Mouse (Mus musculus) lung, adult 2 months (tissue): ENCODE data around the gene Cdkl1. TPM values are rescaled to one million over a fixed set of nuclear protein-coding genes. Genes with fewer than 3 reads are reported as not detected.

Source experiments
- DNase-seq: peaks from one replicate; pipeline ENCODE4 v3.0.0; 2022
- H3K4me1 ChIP-seq: fragments of 200-500 bp; 2 replicates; pipeline ENCODE4 v1.6.1; 2011; ENCODE audit warnings: low read length; ENCODE audit not compliant: control insufficient read depth, insufficient read depth
- H3K4me3 ChIP-seq: fragments of 200-500 bp; replicated peaks from 2 replicates; pipeline ENCODE3; 2011; ENCODE audit warnings: low read depth, mild to moderate bottlenecking, control low read depth, low read length; ENCODE audit errors: extremely low read depth
- CTCF ChIP-seq: fragments of 200-500 bp; IDR thresholded peaks from 2 replicates; pipeline ENCODE4 v1.5.1; 2011; ENCODE audit warnings: mild to moderate bottlenecking, low read length, control low read depth; ENCODE audit not compliant: insufficient read depth
- POLR2A ChIP-seq: fragments of 200-500 bp; IDR thresholded peaks from 2 replicates; pipeline ENCODE4 v1.6.1; 2011; ENCODE audit warnings: low read depth, mild to moderate bottlenecking, control low read depth, low read length, borderline replicate concordance; ENCODE audit errors: extremely low read depth
- WGBS: fragments of 180-500 bp; shearing (Covaris S2); methylation state at CpG from one replicate; pipeline ENCODE4 v1.1.7; 2018; 5-methylcytosine and 5-hydroxymethylcytosine counted together
- polyA plus RNA-seq: library from polyadenylated mRNA; depleted of rRNA; stranded (reverse); fragments of >200 nt; gene quantifications from 2 replicates; pipeline ENCODE4 v1.2.3, GENCODE M21; 2012

Gene Cdkl1
- polyA plus RNA-seq, 1 experiment, result 1.8 TPM

DNA sequence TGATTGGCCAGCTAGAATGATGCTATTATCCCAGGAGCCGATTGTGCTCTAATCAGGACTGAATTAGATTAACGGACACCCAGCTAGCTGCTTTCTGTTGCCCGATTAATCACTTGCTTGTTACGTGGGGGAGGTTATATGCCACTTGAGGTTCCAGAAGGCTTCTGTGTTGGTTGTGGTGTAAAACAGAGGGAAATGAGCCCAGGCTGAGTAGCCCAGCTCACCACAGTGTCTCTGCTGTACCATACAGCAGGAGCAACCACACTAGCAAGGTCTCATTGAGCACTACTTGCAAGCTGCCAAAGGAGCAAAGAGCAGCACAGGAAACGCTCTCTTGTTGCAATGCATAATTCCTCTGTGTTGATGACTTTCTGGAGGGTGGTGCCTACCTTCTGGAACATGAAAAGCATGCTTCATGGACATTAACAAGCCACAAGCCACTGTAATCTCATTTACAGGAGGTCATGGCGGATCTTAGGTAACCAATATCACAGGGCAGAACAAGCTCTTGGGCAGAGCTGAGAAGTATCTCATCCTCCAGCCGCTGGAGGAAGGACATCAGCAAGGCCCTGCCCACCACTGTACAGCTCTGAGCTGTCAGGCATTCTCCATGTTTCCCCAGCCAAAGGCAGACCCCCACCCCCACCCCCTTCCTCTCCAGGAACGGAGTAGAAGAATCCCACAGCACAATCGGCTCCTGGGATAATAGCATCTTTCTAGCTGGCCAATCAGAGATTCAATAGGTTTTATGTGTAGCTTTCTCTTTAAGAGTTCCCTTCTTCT, 23.4 kb downstream of the Cdkl1 start:
- no peaks in the 10 kb centered on the region for H3K4me1 ChIP-seq
- no peak for TF ChIP-seq CTCF
- no peak for TF ChIP-seq POLR2A
- 66% methylated on average over 9 of the region's 9 CpGs for WGBS
- H3K4me3 ChIP-seq, result no peak overlapping the region
- no peak for DNase-seq

DNA sequence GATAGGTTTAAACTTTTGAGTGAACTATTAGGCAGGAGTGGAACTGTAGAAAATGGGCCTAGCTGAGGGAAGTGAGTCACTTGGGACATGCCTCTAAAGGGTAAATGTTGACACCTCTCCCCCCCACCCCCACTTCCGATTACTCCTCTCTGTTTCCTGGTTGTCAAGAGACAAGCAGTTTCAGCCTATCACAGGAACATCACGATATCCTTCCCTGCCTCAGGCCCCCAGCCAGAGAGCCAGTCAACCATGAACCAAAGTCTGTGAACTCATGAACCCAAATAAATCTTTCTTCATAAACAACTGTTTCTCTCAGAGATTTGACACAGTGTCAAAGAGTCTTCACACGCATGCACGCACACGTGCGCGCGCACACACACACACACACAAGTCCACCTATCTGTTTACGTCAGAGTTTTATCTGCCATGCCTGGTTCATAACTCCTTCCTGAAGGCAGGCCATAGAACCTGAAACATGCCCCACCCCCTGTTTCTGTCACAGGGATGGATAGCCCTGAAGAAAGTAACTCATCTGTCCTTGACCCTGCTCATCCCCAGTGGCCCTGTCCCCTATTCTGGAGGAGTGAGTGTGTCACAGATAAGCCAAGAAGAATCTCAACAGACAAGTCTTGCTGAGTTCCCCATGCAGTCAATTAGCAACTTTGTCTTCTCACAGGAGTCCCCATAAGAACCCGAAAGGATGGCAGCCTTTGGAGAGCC, 24.7 kb downstream of the Cdkl1 start:
- TF ChIP-seq CTCF (no peak), POLR2A (no peak)
- no peak for DNase-seq
- 74% methylated on average over 10 of the region's 10 CpGs for WGBS
- Histone ChIP-seq H3K4me3 (no peak overlapping the region), H3K4me1 (no peaks in the 10 kb centered on the region)

DNA sequence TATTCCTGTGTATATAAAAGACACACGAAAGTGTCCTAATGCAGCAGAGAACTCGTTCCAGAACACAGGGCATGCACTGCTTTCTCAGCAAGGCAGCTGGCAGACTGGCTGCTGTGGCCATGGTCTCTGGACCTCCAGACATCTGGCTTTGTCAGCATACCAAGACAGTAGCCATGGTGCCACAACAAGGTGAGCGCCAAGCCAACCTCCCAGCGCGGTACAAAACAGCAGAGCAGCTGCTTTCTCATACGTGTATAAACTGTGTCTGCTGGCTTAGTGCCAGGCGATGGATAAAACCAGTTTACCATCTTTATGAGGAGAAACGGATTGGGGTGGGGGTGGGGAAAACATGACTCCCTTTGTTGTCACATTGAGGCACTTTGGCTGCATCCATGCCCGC, 25.5 kb downstream of the Cdkl1 start:
- 72% methylated on average over 9 of the region's 9 CpGs for WGBS
- TF ChIP-seq CTCF (no peak), POLR2A (no peak)
- DNase-seq, result no peak
- no peak overlapping the region for H3K4me3 ChIP-seq
- H3K4me1 ChIP-seq, result no peaks in the 10 kb centered on the region

DNA sequence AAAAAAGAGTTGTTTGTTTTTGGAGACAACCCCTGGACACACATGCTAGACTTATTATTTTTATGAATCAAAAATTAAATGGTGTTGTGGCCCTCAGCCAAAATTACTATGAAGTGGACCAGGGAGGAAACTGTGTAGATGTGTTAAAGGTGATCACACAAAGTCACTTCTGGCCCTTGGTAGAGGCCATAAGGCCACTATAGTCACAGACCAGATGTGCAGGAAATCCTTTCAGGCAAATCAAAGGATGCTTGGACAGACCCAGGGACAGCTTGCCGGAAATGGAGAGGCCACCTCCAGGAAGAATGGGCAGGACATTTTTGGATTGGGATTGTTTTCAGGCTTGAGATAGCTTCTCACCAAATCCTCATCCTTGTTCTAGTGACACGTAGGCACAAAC, 29.5 kb downstream of the Cdkl1 start:
- 57% methylated on average over 2 of the region's 2 CpGs for WGBS
- DNase-seq, result no peak
- peaks cover 3% of the 10 kb centered on the region for H3K4me1 ChIP-seq
- TF ChIP-seq POLR2A (no peak), CTCF (no peak)
- H3K4me3 ChIP-seq, result no peak overlapping the region

DNA sequence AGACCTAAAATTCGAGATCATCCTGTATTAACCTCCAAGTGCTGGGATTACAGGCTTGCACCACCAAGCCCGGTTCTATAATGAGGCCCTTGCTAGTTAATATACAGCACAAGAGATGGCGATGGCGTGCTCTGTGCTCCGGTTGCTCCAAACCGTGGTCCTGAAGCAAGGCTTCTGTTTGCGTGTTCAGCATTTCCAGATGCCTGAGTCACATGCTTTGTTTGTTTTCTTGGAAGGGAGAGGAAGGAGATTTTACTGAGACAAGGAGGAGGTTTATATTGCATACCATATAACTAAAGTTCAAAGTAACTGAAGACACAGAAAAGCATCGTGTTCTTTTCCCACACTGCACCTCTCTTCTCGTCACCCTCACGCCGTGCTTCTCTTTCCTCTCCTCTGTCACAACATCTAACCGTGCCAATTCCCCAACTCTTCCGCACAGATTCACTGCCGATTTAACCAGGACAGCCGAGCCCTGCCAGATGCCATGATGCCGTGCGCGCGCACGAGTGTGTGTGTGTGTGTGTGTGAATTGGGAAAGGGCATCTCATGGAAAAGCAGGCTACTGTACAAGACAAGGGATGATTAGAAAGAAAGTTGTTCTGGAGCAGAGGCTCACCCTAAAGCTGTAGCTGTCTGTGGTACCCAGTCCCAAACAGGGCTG, 30.2 kb downstream of the Cdkl1 start:
- H3K4me1 ChIP-seq, result peaks cover 3% of the 10 kb centered on the region
- no peak for DNase-seq
- 56% methylated on average over 20 of the region's 20 CpGs for WGBS
- TF ChIP-seq CTCF (no peak), POLR2A (no peak)
- no peak overlapping the region for H3K4me3 ChIP-seq

DNA sequence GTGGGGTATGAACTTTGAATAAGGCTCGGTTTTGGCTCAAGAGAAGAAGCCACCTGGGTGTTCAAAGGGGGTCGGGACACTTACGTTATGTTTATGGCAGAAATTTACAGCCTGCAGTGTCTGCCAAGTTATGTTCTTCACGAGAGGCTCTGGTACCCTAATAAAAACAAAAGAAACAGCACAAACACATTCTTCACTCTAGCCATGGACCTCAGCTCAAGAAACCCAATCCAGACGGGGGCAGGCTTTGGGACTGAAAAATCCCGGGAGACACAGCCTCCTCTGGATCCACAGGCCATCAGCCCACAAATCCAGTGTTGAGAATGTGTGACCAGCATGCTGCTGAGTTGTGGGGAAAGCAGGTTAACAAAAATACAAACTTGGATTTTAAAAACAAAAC, 31.1 kb downstream of the Cdkl1 start:
- no peak overlapping the region for H3K4me3 ChIP-seq
- 71% methylated on average over 6 of the region's 6 CpGs for WGBS
- peaks cover 3% of the 10 kb centered on the region for H3K4me1 ChIP-seq
- DNase-seq, result no peak
- no peak for TF ChIP-seq CTCF
- TF ChIP-seq POLR2A, result no peak

DNA sequence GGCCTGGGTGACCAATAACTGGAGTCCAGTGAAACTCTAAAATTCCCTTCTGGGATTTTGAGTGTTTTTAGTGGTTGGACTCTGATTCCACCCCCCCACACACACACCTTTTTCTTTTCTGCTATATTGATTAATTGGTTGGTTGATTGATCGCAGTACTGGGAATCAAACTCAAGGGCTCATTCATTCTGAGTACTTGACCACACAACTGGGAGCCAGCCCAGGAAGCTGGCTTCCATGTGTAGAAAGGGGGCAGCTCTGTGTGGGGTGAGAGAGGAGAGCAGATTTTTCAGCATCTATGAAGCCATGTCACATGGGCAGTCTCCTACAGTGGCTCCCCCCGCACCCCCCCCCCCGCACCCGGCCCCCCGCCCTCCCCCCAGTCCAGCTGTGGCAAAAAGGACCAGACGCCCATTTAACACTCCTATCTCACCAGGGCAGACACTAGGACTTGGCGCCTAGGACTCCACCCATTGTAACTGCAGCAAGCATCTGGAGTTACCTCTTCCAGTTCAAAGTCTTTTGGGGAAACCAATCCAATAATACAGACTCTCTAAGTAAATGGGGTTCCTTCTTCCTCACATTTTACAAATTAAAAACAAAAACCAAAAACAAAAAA, 31.7 kb downstream of the Cdkl1 start:
- 39% methylated on average over 7 of the region's 7 CpGs for WGBS
- peaks cover 3% of the 10 kb centered on the region for H3K4me1 ChIP-seq
- TF ChIP-seq CTCF (no peak), POLR2A (no peak)
- no peak overlapping the region for H3K4me3 ChIP-seq
- DNase-seq, result no peak

DNA sequence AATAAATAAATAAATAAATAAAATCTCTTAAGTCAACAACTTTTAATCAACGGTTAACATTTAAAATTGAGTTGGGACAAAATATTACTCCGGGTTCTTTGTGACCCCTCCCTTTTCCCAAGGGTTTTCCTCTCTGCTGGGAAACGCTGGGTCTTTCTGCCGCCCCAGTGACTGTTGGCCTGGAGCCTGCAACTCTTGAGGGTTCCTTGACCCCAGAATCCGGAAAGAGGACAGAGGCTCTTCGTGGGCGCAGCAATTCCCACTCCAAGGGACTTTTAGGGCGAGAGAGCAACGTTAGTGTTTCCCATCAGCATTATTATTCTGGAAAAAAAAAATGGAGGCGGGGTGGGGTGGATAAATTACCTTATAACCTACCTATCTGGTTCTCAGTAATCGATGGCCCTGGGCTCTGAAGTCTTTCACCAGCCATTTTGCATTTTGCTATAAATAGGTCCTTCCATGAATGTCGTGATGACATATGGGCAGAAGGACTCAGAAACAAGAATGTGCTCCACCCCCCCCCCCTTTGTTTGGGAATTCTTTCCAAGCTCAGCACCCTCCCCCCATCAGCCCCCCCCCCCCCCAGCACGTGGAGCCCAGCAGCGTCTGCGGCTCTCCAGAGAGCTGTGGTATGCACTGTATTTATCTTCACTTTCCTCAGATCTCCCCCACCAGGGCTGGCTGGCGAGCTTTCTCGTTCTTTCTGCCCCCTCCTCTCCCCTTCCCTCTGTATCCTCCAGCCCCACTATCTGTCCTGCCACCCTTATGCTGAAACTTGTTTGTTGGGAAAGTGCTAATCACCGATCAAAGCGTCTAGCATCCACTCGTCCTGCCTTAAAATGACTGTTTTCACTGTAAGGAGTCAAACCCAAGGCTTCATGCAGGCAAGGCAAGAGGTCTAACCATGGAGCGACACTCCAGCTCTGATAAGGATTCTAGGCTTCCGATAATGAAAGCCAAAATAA, 32.6 kb downstream of the Cdkl1 start:
- DNase-seq, result no peak
- 10% methylated on average over 22 of the region's 22 CpGs for WGBS
- TF ChIP-seq POLR2A (no peak), CTCF (no peak)
- no peak overlapping the region for H3K4me3 ChIP-seq
- peaks cover 3% of the 10 kb centered on the region for H3K4me1 ChIP-seq
